Mouse (Mus musculus): ENCODE results near the gene 4632433K11Rik. TPM values are rescaled to one million over a fixed set of nuclear protein-coding genes. Genes with fewer than 3 reads are reported as not detected.
A peak's percentile ranks its signal among the peaks of the same experiment; 100 is the strongest.

Gene 4632433K11Rik
- polyA plus RNA-seq, 1 experiment = not detected

DNA sequence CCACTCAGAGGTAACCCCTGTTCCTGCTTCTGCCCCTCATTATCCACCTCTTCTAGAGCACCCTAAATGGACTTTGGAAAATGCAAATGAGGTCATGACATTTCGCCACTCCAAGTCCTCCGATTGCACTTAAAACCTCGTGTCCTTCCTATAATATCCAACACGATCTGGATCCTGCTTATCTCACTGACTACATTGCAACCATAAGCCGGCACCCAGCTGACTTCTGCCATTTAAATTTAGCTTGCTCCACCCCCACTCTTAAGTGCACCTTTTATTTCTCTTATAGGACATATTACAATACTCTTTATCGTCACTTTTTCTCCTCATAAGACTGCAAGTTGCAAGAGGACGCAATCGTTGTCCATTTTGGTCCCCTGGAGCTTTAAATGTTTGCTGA lies 3.5 kb downstream of the 4632433K11Rik start:
- no peak for DNase-seq
- Histone ChIP-seq H3K27me3 (ENCODE audit: control insufficient read depth, insufficient read depth, low read length) (no peaks in the 10 kb centered on the region), H3K4me1 (replicated peaks; ENCODE audit: control insufficient read depth, insufficient read depth, low read length) (peaks cover 6% of the 10 kb centered on the region), H3K4me3 (ENCODE audit: control insufficient read depth, insufficient read depth, low read length) (no peak overlapping the region), H3K27ac (ENCODE audit: control insufficient read depth, insufficient read depth, low read length) (no peak overlapping the region), H3K36me3 (ENCODE audit: control insufficient read depth, insufficient read depth, low read length) (peaks cover 4% of the 10 kb centered on the region; the same call in 1 of the 2 replicates)
- 96% methylated on average over 8 of the region's 8 CpGs for WGBS
- TF ChIP-seq CTCF (IDR thresholded peaks at IDR 0.05; ENCODE audit: borderline replicate concordance, control insufficient read depth, extremely low read depth, insufficient read depth, low read length, poor library complexity) (no peak), POLR2A (IDR thresholded peaks at IDR 0.05; ENCODE audit: control insufficient read depth, extremely low read depth, insufficient read depth, low read length, poor library complexity) (no peak)

DNA sequence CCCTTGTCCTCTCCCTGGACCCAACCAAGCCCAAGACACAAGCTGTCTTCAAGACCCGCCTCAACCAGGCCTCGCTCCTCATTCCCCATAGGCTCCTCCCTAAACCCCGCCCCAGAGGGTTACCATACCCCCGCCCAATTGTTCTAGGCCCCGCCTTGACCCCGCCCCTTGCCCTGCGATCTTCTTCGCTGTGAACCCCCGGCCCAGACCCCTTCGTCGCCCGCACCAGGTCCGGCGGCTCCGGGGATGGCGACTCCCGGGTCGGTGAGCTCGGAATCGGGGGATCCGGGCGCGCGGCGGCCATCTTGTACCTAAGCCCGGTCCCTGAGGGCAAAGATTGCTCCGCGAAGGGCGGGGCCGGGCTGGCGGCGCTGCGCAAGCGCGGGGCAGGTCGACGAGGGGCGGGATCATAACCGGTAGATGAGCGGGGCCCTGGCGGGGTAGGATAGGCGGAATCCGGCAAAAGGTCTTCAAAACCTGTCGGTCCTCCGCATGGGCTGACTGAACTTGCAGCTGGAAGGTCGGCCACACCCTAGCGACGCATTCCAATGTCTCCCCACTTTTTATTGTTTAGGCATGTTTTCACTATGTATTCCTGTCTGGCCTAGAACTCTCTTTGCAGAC lies 4.3 kb downstream of the 4632433K11Rik start, which contains the start of gene Zfp784:
Gene Zfp784 (minus strand): TSS at position 338 of the 624 bp plus-strand sequence.
- under 1% methylated on average over 48 of the region's 48 CpGs for WGBS
- peak; percentile 95 for DNase-seq
- TF ChIP-seq CTCF (IDR thresholded peaks at IDR 0.05; ENCODE audit: borderline replicate concordance, control insufficient read depth, extremely low read depth, insufficient read depth, low read length, poor library complexity) = peak; percentile 42; the same call in 1 of the 2 replicates
- peak; percentile 65; the same call in 1 of the 2 replicates for TF ChIP-seq POLR2A (IDR thresholded peaks at IDR 0.05; ENCODE audit: control insufficient read depth, extremely low read depth, insufficient read depth, low read length, poor library complexity)

DNA sequence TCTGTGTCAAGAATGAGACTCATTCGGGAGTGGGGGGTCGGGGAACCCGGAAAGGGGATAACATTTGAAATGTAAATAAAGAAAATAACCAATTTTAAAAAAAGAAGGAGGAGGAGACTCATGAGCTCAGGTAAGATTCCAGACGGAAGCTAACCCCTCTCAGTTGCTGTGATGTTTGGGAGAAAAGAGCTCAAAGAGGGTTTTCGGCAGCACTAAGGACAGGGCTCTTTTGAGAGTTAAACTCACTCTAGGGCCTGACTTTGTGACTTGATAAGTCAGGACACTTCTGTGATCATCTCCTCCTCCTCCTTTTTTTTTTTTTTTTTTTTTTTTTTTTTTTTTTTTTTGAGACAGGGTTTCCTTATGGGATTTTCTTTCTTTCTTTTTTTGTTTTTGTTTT lies 5.0 kb downstream of the 4632433K11Rik start:
- Histone ChIP-seq H3K4me1 (replicated peaks; ENCODE audit: control insufficient read depth, insufficient read depth, low read length) (peaks cover 6% of the 10 kb centered on the region), H3K27ac (ENCODE audit: control insufficient read depth, insufficient read depth, low read length) (no peak overlapping the region), H3K27me3 (ENCODE audit: control insufficient read depth, insufficient read depth, low read length) (no peaks in the 10 kb centered on the region), H3K4me3 (ENCODE audit: control insufficient read depth, insufficient read depth, low read length) (no peak overlapping the region), H3K36me3 (ENCODE audit: control insufficient read depth, insufficient read depth, low read length) (no peaks in the 10 kb centered on the region)
- 33% methylated on average over 5 of the region's 5 CpGs for WGBS
- no peak for DNase-seq
- TF ChIP-seq CTCF (IDR thresholded peaks at IDR 0.05; ENCODE audit: borderline replicate concordance, control insufficient read depth, extremely low read depth, insufficient read depth, low read length, poor library complexity) (no peak), POLR2A (IDR thresholded peaks at IDR 0.05; ENCODE audit: control insufficient read depth, extremely low read depth, insufficient read depth, low read length, poor library complexity) (no peak)

More for the DNA sequence above, 4.3 kb downstream of the 4632433K11Rik start, which contains the start of gene Zfp784:
- Histone ChIP-seq H3K36me3 (ENCODE audit: control insufficient read depth, insufficient read depth, low read length) (no peaks in the 10 kb centered on the region), H3K27ac (ENCODE audit: control insufficient read depth, insufficient read depth, low read length) (peak within 1 kb of the TSS; percentile 53), H3K27me3 (ENCODE audit: control insufficient read depth, insufficient read depth, low read length) (no peaks in the 10 kb centered on the region), H3K4me1 (replicated peaks; ENCODE audit: control insufficient read depth, insufficient read depth, low read length) (peaks cover 6% of the 10 kb centered on the region), H3K4me3 (ENCODE audit: control insufficient read depth, insufficient read depth, low read length) (peak within 1 kb of the TSS; percentile 78)

DNA sequence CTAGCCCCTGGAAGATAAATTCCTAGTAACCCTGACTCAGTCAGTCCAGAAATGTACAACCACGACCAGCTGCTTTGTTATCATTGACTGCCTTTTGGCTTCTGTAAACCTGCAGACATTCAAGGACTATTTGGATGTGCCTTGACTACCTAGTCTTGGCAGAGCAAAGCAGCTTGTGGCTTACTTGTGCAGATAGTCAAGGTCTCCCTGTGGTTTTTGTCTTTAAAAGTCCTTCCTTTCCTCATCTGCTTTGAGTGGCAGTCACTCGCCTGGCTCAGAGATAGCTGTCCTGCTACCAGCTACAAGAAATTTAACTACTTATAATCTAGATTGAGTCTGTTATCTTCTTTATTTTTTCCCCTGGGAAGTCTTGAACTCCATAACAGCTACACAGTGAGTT lies 11.1 kb downstream of the 4632433K11Rik start:
- Histone ChIP-seq H3K27me3 (ENCODE audit: control insufficient read depth, insufficient read depth, low read length) (no peaks in the 10 kb centered on the region), H3K4me1 (replicated peaks; ENCODE audit: control insufficient read depth, insufficient read depth, low read length) (peaks cover 7% of the 10 kb centered on the region), H3K36me3 (ENCODE audit: control insufficient read depth, insufficient read depth, low read length) (no peaks in the 10 kb centered on the region), H3K4me3 (ENCODE audit: control insufficient read depth, insufficient read depth, low read length) (no peak overlapping the region), H3K27ac (ENCODE audit: control insufficient read depth, insufficient read depth, low read length) (no peak overlapping the region)
- 68% methylated on average over 2 of the region's 2 CpGs for WGBS
- no peak for DNase-seq
- TF ChIP-seq CTCF (IDR thresholded peaks at IDR 0.05; ENCODE audit: borderline replicate concordance, control insufficient read depth, extremely low read depth, insufficient read depth, low read length, poor library complexity) = no peak
- no peak for TF ChIP-seq POLR2A (IDR thresholded peaks at IDR 0.05; ENCODE audit: control insufficient read depth, extremely low read depth, insufficient read depth, low read length, poor library complexity)

DNA sequence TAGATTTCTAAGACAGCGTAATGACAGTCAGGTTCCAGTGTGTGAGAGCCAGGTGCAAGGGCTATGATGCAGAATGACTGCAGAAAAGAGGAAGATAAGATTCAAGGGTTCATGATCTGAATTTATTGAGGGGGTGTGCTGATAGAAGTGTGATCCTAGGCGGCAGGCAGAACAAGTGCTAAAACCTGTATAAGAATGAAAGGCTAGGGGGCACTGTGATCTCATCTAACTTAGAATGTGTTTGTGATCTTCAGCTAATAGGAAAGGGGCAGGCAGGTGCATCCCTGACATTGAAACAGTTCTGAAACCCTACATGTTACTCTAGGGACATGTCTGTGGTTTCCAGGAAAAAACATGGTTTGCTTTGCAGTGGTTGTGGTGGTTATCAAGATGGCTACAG lies 12.2 kb downstream of the 4632433K11Rik start:
- H3K4me3 ChIP-seq (ENCODE audit: control insufficient read depth, insufficient read depth, low read length) = no peak overlapping the region
- H3K36me3 ChIP-seq (ENCODE audit: control insufficient read depth, insufficient read depth, low read length) = no peaks in the 10 kb centered on the region
- WGBS = 72% methylated on average over 2 of the region's 2 CpGs
- no peak for DNase-seq
- TF ChIP-seq CTCF (IDR thresholded peaks at IDR 0.05; ENCODE audit: borderline replicate concordance, control insufficient read depth, extremely low read depth, insufficient read depth, low read length, poor library complexity) (no peak), POLR2A (IDR thresholded peaks at IDR 0.05; ENCODE audit: control insufficient read depth, extremely low read depth, insufficient read depth, low read length, poor library complexity) (no peak)
- H3K4me1 ChIP-seq (replicated peaks; ENCODE audit: control insufficient read depth, insufficient read depth, low read length) = peaks cover 10% of the 10 kb centered on the region
- H3K27ac ChIP-seq (ENCODE audit: control insufficient read depth, insufficient read depth, low read length) = no peak overlapping the region
- peaks cover 4% of the 10 kb centered on the region; the same call in 1 of the 2 replicates for H3K27me3 ChIP-seq (ENCODE audit: control insufficient read depth, insufficient read depth, low read length)

DNA sequence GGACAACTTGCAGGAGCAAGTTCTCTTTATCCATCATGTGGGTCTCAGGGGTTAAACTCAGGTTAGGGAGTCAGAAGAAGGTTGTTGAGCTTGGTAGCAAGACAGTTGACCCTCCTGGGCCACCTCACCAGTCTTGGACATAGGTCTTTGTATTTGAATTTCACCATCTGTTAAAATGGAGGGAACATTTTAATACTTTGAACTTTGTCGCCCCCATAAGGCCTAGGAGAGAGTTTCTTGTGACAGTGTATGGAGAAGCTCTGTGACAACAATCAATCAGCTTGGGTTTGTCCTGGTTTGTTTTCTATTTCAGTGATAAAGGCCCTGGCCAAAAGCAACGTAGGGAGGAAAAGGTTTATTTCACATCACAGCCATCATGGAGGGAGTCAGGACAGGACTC lies 13.4 kb downstream of the 4632433K11Rik start:
- TF ChIP-seq POLR2A (IDR thresholded peaks at IDR 0.05; ENCODE audit: control insufficient read depth, extremely low read depth, insufficient read depth, low read length, poor library complexity) (no peak), CTCF (IDR thresholded peaks at IDR 0.05; ENCODE audit: borderline replicate concordance, control insufficient read depth, extremely low read depth, insufficient read depth, low read length, poor library complexity) (no peak)
- H3K27me3 ChIP-seq (ENCODE audit: control insufficient read depth, insufficient read depth, low read length) = peaks cover 12% of the 10 kb centered on the region
- WGBS = 30% methylated on average over 2 of the region's 2 CpGs
- DNase-seq = peak; percentile 56
- H3K36me3 ChIP-seq (ENCODE audit: control insufficient read depth, insufficient read depth, low read length) = no peaks in the 10 kb centered on the region
- no peak overlapping the region for H3K4me3 ChIP-seq (ENCODE audit: control insufficient read depth, insufficient read depth, low read length)
- H3K27ac ChIP-seq (ENCODE audit: control insufficient read depth, insufficient read depth, low read length) = no peak overlapping the region
- H3K4me1 ChIP-seq (replicated peaks; ENCODE audit: control insufficient read depth, insufficient read depth, low read length) = peaks cover 18% of the 10 kb centered on the region

Data from thymus, adult 2 months (tissue).